Mouse (Mus musculus) cerebellum, adult 2 months (tissue): Measurements from ENCODE around the gene Xrcc1.

ENCODE experiments used
- CTCF ChIP-seq: fragments of 200-500 bp; IDR thresholded peaks from 2 replicates; pipeline ENCODE4 v1.5.1; 2011; ENCODE audit warnings: low read depth, mild to moderate bottlenecking, control low read depth, low read length, moderate library complexity, borderline replicate concordance; ENCODE audit not compliant: insufficient read depth
- POLR2A ChIP-seq: fragments of 200-500 bp; IDR thresholded peaks from 2 replicates; pipeline ENCODE4 v1.6.1; 2011; ENCODE audit warnings: low read length, control low read depth, borderline replicate concordance; ENCODE audit not compliant: insufficient read depth

GRCm38 (mm10) chr7:24519130-24519529 lies 27.0 kb upstream of the Xrcc1 start:
- no peak for TF ChIP-seq CTCF
- no peak for TF ChIP-seq POLR2A
